Mouse (Mus musculus) neural tube, embryonic 13.5 days (tissue): Measurements from ENCODE around the gene Ssb. TPM values are rescaled to one million over a fixed set of nuclear protein-coding genes. Genes with fewer than 3 reads are reported as not detected.
"Not testable (repeated sequence)": the region's sequence is repeated elsewhere in the genome, so short reads cannot be mapped to it uniquely, and the experiment has no call there.

Source experiments
- ATAC-seq: fragments of 200-750 bp; cut with Nextera tagmentation; 2 replicates; pipeline ENCODE4 v1.8.0; 2017; ENCODE audit warnings: low read depth, mild to moderate bottlenecking, moderate TSS enrichment, moderate library complexity
- H3K27ac ChIP-seq: fragments of 300-500 bp; sonication (generic); replicated peaks from 2 replicates; pipeline ENCODE4 v1.5.1; 2015; ENCODE audit warnings: moderate library complexity, mild to moderate bottlenecking, inconsistent platforms
- H3K27me3 ChIP-seq: fragments of 300-500 bp; sonication (generic); 2 replicates; pipeline ENCODE4 v1.6.1; 2015; ENCODE audit warnings: mild to moderate bottlenecking, inconsistent platforms
- H3K36me3 ChIP-seq: fragments of 300-500 bp; sonication (generic); 2 replicates; pipeline ENCODE4 v1.6.1; 2015; ENCODE audit warnings: mild to moderate bottlenecking, inconsistent platforms
- H3K4me1 ChIP-seq: fragments of 300-500 bp; sonication (generic); replicated peaks from 2 replicates; pipeline ENCODE4 v1.6.1; 2015; ENCODE audit warnings: inconsistent platforms
- H3K4me2 ChIP-seq: fragments of 300-500 bp; sonication (generic); 2 replicates; pipeline ENCODE4 v1.6.1; 2015; ENCODE audit warnings: inconsistent platforms, mild to moderate bottlenecking, moderate library complexity
- H3K4me3 ChIP-seq: fragments of 300-500 bp; sonication (generic); 2 replicates; pipeline ENCODE4 v1.5.1; 2015; ENCODE audit warnings: mild to moderate bottlenecking, inconsistent platforms
- H3K9ac ChIP-seq: fragments of 300-500 bp; sonication (generic); 2 replicates; pipeline ENCODE4 v1.6.1; 2015; ENCODE audit warnings: moderate library complexity, mild to moderate bottlenecking, inconsistent platforms
- H3K9me3 ChIP-seq: fragments of 300-500 bp; sonication (generic); 2 replicates; pipeline ENCODE4 v1.6.1; 2016; ENCODE audit warnings: inconsistent platforms
- WGBS: fragments of 180-500 bp; shearing (Covaris S2); methylation state at CpG from one replicate; pipeline ENCODE4 v1.1.7; 2015; 5-methylcytosine and 5-hydroxymethylcytosine counted together
- polyA plus RNA-seq: library from polyadenylated mRNA; unstranded; fragments of >200 nt; fragmentation: Nextera tagmentation; extraction: Ambion mirVana; gene quantifications from 2 replicates; pipeline ENCODE4 v1.2.1, GENCODE M21; 2015

Gene Ssb
- polyA plus RNA-seq, 1 experiment from 2014 or later: 341 TPM

- not testable (repeated sequence) for H3K9ac ChIP-seq, H3K4me2 ChIP-seq, H3K9me3 ChIP-seq, H3K4me3 ChIP-seq, H3K27me3 ChIP-seq, ATAC-seq, H3K36me3 ChIP-seq, H3K4me1 ChIP-seq, H3K27ac ChIP-seq
- WGBS: 78% methylated on average over 4 of the region's 4 CpGs
Observed at GRCm38 (mm10) chr2:69907394-69907793, 46.0 kb downstream of the Ssb start.

- Histone ChIP-seq H3K4me1 (no peaks in the 10 kb centered on the region), H3K4me2 (no peak overlapping the region), H3K27ac (no peak overlapping the region), H3K9me3 (no peaks in the 10 kb centered on the region), H3K36me3 (peaks cover 13% of the 10 kb centered on the region), H3K4me3 (no peak overlapping the region), H3K9ac (no peak overlapping the region), H3K27me3 (no peaks in the 10 kb centered on the region)
- no peak for ATAC-seq
- WGBS: 30% methylated on average over 2 of the region's 2 CpGs
Observed at GRCm38 (mm10) chr2:69912801-69913200, 51.4 kb downstream of the Ssb start.

GRCm38 (mm10) chr2:69917301-69917700 is 55.9 kb downstream of the Ssb start:
- Histone ChIP-seq H3K9ac (no peak overlapping the region), H3K36me3 (peaks cover 34% of the 10 kb centered on the region), H3K27ac (no peak overlapping the region), H3K4me3 (no peak overlapping the region), H3K4me2 (no peak overlapping the region), H3K27me3 (no peaks in the 10 kb centered on the region), H3K9me3 (no peaks in the 10 kb centered on the region), H3K4me1 (no peaks in the 10 kb centered on the region)
- WGBS: 88% methylated on average over 3 of the region's 3 CpGs
- ATAC-seq: no peak

Other genes with a start within 250 kb of the Ssb start
- 22.4 and 25.8 TPM in 2 replicates for gene Bbs5, start 214.4 kb upstream of the Ssb start, polyA plus RNA-seq
- 0.99 and 3.6 TPM in 2 replicates for gene Klhl41, start 191.4 kb upstream of the Ssb start, polyA plus RNA-seq
- 14.4 and 14.8 TPM in 2 replicates for gene Fastkd1, start 148.0 kb upstream of the Ssb start, polyA plus RNA-seq
- 103 and 119 TPM in 2 replicates for gene Ppig, start 139.0 kb upstream of the Ssb start, polyA plus RNA-seq
- gene Ccdc173, start 72.0 kb upstream of the Ssb start, polyA plus RNA-seq: 2.4 and 3.1 TPM in 2 replicates
- gene Phospho2, start 71.9 kb upstream of the Ssb start, polyA plus RNA-seq: 38.2 and 39.0 TPM in 2 replicates
- 57.9 and 67.3 TPM in 2 replicates for gene Klhl23, start 39.6 kb upstream of the Ssb start, polyA plus RNA-seq
- gene Mettl5, start 24.1 kb downstream of the Ssb start, polyA plus RNA-seq: 26.9 and 31.0 TPM in 2 replicates
- 15.8 and 18.0 TPM in 2 replicates for gene Ubr3, start 35.7 kb downstream of the Ssb start, polyA plus RNA-seq
- gene Myo3b, start 177.6 kb downstream of the Ssb start, polyA plus RNA-seq: 0.04 and 0.10 TPM in 2 replicates